Mouse (Mus musculus) kidney, embryonic 14.5 days (tissue): Measurements from ENCODE around the gene Spag7. TPM values are rescaled to one million over a fixed set of nuclear protein-coding genes. Genes with fewer than 3 reads are reported as not detected.

Experiments
- ATAC-seq: fragments of 200-750 bp; cut with Nextera tagmentation; 2 replicates; pipeline ENCODE4 v1.8.0; 2017; ENCODE audit warnings: moderate number of reproducible peaks, mild to moderate bottlenecking, moderate TSS enrichment, moderate library complexity; ENCODE audit not compliant: low FRiP score, low TSS enrichment
- H3K27ac ChIP-seq: fragments of 300-500 bp; sonication (generic); 2 replicates; pipeline ENCODE4 v1.5.1; 2014; ENCODE audit warnings: low read depth, mild to moderate bottlenecking, low read length, moderate library complexity, mixed read lengths
- H3K27me3 ChIP-seq: fragments of 300-500 bp; sonication (generic); 2 replicates; pipeline ENCODE4 v1.6.1; 2014; ENCODE audit warnings: mild to moderate bottlenecking, low read length; ENCODE audit not compliant: control insufficient read depth, insufficient read depth
- H3K36me3 ChIP-seq: fragments of 300-500 bp; sonication (generic); 2 replicates; pipeline ENCODE4 v1.6.1; 2014; ENCODE audit warnings: low read length, mixed read lengths; ENCODE audit not compliant: control insufficient read depth, insufficient read depth
- H3K4me1 ChIP-seq: fragments of 300-500 bp; sonication (generic); 2 replicates; pipeline ENCODE4 v1.6.1; 2014; ENCODE audit warnings: low read length, mixed read lengths; ENCODE audit not compliant: control insufficient read depth, insufficient read depth
- H3K4me2 ChIP-seq: fragments of 300-500 bp; sonication (generic); replicated peaks from 2 replicates; pipeline ENCODE4 v1.6.1; 2014; ENCODE audit warnings: low read depth, mild to moderate bottlenecking, low read length
- H3K4me3 ChIP-seq: fragments of 300-500 bp; sonication (generic); 2 replicates; pipeline ENCODE4 v1.5.1; 2014; ENCODE audit warnings: mild to moderate bottlenecking, low read length
- H3K9ac ChIP-seq: fragments of 300-500 bp; sonication (generic); 2 replicates; pipeline ENCODE4 v1.6.1; 2014; ENCODE audit warnings: low read depth, mild to moderate bottlenecking, low read length, moderate library complexity
- H3K9me3 ChIP-seq: fragments of 300-500 bp; sonication (generic); 2 replicates; pipeline ENCODE4 v1.6.1; 2016; ENCODE audit warnings: low read length; ENCODE audit not compliant: control insufficient read depth
- WGBS: fragments of 180-500 bp; shearing (Covaris S2); extraction: QIAGEN DNeasy Blood & Tissue Kit; methylation state at CpG from one replicate; pipeline ENCODE4 v1.1.7; 2014; 5-methylcytosine and 5-hydroxymethylcytosine counted together
- microRNA-seq: library from miRNA; unstranded; fragments of <30 nt; microRNA quantifications from one replicate; pipeline ENCODE4, GENCODE M21; 2016
- polyA plus RNA-seq: library from polyadenylated mRNA; unstranded; fragments of >200 nt; fragmentation: Nextera tagmentation; extraction: Ambion mirVana; gene quantifications from 2 replicates; pipeline ENCODE4 v1.2.1, GENCODE M21; 2014

Gene Spag7
- polyA plus RNA-seq, 1 experiment from 2014 or later = 177 TPM

GRCm38 (mm10) chr11:70615516-70616093 is 53.6 kb downstream of the Spag7 start, which contains the start of gene 4930544D05Rik:
TSS of gene 4930544D05Rik (plus strand) at chr11:70615848.
- H3K4me2 ChIP-seq = peak within 1 kb of the TSS; percentile 87
- WGBS = 19% methylated on average over 21 of the region's 21 CpGs
- peaks cover 8% of the 10 kb centered on the region; the same call in 1 of the 2 replicates for H3K4me1 ChIP-seq
- H3K36me3 ChIP-seq = peaks cover 28% of the 10 kb centered on the region
- peak within 1 kb of the TSS; percentile 54 for H3K9ac ChIP-seq
- 0 out of 2 replicates have a peak, but pooled peaks cover 4% of the 10 kb centered on the region for H3K27me3 ChIP-seq
- H3K27ac ChIP-seq = peak within 1 kb of the TSS; percentile 47; the same call in 1 of the 2 replicates
- H3K9me3 ChIP-seq = no peaks in the 10 kb centered on the region
- peak within 1 kb of the TSS; percentile 41 for H3K4me3 ChIP-seq
- ATAC-seq = no peak

DNA sequence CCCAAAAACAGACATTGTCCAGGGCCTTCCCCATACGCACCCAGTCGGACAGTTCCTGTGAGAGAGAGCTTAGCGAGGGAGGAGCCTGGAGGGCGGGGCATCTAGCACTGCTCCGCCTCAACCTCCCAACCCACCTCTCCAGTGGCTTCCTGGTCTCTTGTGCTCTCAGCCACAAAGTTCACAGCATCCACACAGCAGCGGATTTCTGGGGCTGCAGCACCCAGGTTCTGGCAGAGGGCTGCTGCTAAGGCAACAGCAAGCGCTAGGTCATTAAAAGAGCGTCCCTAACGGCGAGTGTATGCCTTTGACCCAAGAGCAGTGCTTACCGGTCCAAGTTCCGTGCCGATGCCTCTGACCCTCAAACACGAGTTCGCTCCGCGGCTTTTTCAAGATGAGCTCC is 54.1 kb downstream of the Spag7 start:
- peak; percentile 87 for ATAC-seq
- peaks cover 33% of the 10 kb centered on the region for H3K36me3 ChIP-seq
- WGBS = 1% methylated on average over 17 of the region's 17 CpGs
- H3K4me3 ChIP-seq = peak overlapping the region; percentile 41
- peak overlapping the region; percentile 87 for H3K4me2 ChIP-seq
- peak overlapping the region; percentile 54 for H3K9ac ChIP-seq
- H3K9me3 ChIP-seq = no peaks in the 10 kb centered on the region
- H3K27ac ChIP-seq = peak overlapping the region; percentile 47; the same call in 1 of the 2 replicates
- peaks cover 8% of the 10 kb centered on the region; the same call in 1 of the 2 replicates for H3K4me1 ChIP-seq
- 0 out of 2 replicates have a peak, but pooled peaks cover 4% of the 10 kb centered on the region for H3K27me3 ChIP-seq

Small RNAs within 50 kb of the gene (microRNA-seq; reads per million reads assigned to microRNA genes)
- not detected for gene Mir6925

Other genes starting within 250 kb of the Spag7 start
- 11.0 and 23.3 TPM in 2 replicates for gene Arrb2, start 236.8 kb downstream of the Spag7 start, polyA plus RNA-seq
- 48.7 and 50.0 TPM in 2 replicates for gene Med11, start 217.5 kb downstream of the Spag7 start, polyA plus RNA-seq
- gene Zmynd15, start 210.0 kb downstream of the Spag7 start, polyA plus RNA-seq = 0.33 and 0.88 TPM in 2 replicates
- gene Cxcl16, start 209.4 kb downstream of the Spag7 start, polyA plus RNA-seq = 5.2 and 6.0 TPM in 2 replicates
- gene Tm4sf5, start 164.2 kb downstream of the Spag7 start, polyA plus RNA-seq = 0.31 and 0.91 TPM in 2 replicates
- gene Vmo1, start 154.8 kb downstream of the Spag7 start, polyA plus RNA-seq = 0.41 and 0.57 TPM in 2 replicates
- gene Gltpd2, start 150.2 kb downstream of the Spag7 start, polyA plus RNA-seq = 0.31 and 0.34 TPM in 2 replicates
- 823 and 914 TPM in 2 replicates for gene Psmb6, start 144.0 kb downstream of the Spag7 start, polyA plus RNA-seq
- not detected in 2 replicates for gene Gm40193, start 136.5 kb downstream of the Spag7 start, polyA plus RNA-seq
- gene Pld2, start 129.4 kb downstream of the Spag7 start, polyA plus RNA-seq = 3.7 and 5.9 TPM in 2 replicates
- 14.7 and 21.0 TPM in 2 replicates for gene Mink1, start 106.5 kb downstream of the Spag7 start, polyA plus RNA-seq
- gene 4930544D05Rik, start 53.6 kb downstream of the Spag7 start, polyA plus RNA-seq = not detected in 2 replicates
- not detected in 2 replicates for gene Chrne, start 50.2 kb downstream of the Spag7 start, polyA plus RNA-seq
- 0.29 and 0.35 TPM in 2 replicates for gene Gp1ba, start 30.3 kb downstream of the Spag7 start, polyA plus RNA-seq
- gene Rnf167, start 22.2 kb downstream of the Spag7 start, polyA plus RNA-seq = 83.0 and 109 TPM in 2 replicates
- 153 and 171 TPM in 2 replicates for gene Slc25a11, start 21.9 kb downstream of the Spag7 start, polyA plus RNA-seq
- gene Pfn1, start 14.8 kb downstream of the Spag7 start, polyA plus RNA-seq = 1,900 and 2,186 TPM in 2 replicates
- 22.4 and 26.8 TPM in 2 replicates for gene Eno3, start 12.2 kb downstream of the Spag7 start, polyA plus RNA-seq
- 10.8 and 16.1 TPM in 2 replicates for gene Camta2, start 18.7 kb upstream of the Spag7 start, polyA plus RNA-seq
- gene Inca1, start 30.7 kb upstream of the Spag7 start, polyA plus RNA-seq = 1.3 and 2.1 TPM in 2 replicates
- 10.0 and 15.6 TPM in 2 replicates for gene Kif1c, start 31.1 kb upstream of the Spag7 start, polyA plus RNA-seq
- gene Zfp3, start 94.8 kb upstream of the Spag7 start, polyA plus RNA-seq = 3.6 and 6.9 TPM in 2 replicates
- not detected in 2 replicates for gene Scimp, start 143.2 kb upstream of the Spag7 start, polyA plus RNA-seq
- 22.6 and 36.9 TPM in 2 replicates for gene Rabep1, start 175.4 kb upstream of the Spag7 start, polyA plus RNA-seq